ENCODE assay signal across 24 mouse cellular contexts in the genomic region with DNA sequence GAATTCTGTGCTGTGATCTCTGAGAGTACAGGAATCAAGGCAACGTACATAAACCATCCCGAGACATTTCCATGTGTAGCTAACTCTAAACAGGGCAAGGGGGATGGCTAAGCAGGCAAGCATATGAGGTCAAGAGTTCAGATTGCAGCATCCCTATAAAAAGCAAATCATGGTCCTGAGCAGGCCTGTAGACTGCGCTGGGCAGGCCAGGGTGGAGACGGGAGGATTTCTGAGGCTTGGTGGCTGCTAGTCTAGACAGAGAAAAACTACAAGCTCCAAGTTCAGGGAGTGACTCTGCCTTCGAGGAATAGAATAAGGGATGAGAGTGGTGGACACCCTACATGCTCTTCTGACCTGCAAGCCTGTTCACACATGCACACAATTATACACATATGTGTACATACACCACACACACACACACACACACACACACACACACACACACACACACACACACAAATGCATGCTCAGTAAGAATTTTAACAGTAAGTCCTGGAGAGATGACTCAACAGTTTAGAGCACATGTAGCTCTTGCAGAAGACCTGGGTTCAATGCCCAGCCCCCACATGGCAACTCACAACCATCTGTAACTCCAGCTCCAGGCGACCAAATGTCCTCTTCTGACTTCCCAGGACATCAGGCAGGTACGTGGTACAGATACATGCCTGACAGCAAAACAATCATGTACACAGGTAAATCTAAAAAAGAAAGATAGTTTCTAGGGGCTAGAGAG. TPM values are rescaled to one million over a fixed set of nuclear protein-coding genes. Genes with fewer than 3 reads are reported as not detected.
DNase-seq lines count a peak whose midpoint lies in the region; ATAC-seq lines count a peak whose summit lies in the region.
"Had no signal": no experiment of that assay in that cellular context is flagged by ENCODE, and none has a peak within 500 bp of the region (broad histone marks: within the 10 kb centered on the region; RNA-seq: fewer than 3 reads in every experiment).

No protein-coding gene starts in this region.

- H3K9me3 ChIP-seq in liver, embryonic 11.5 days (ENCODE audit: control insufficient read depth, low read length) = no peaks in the 10 kb centered on the region
- no peaks in the 10 kb centered on the region for H3K9me3 ChIP-seq in liver, embryonic 12.5 days (replicated peaks)
- no peaks in the 10 kb centered on the region for H3K9me3 ChIP-seq in liver, embryonic 16.5 days (replicated peaks; ENCODE audit: control insufficient read depth, low read length)
- no peaks in the 10 kb centered on the region for H3K9me3 ChIP-seq in forebrain, embryonic 12.5 days
- H3K9me3 ChIP-seq: embryonic facial prominence, embryonic 15.5 days; forebrain, embryonic 13.5 days; heart, embryonic 10.5 days; hindbrain, embryonic 13.5 days had no signal

- H3K27me3 ChIP-seq in liver, embryonic 11.5 days (replicated peaks; ENCODE audit: control insufficient read depth, insufficient read depth, low read length) = no peaks in the 10 kb centered on the region
- H3K27me3 ChIP-seq in liver, embryonic 12.5 days (replicated peaks) = no peaks in the 10 kb centered on the region
- no peaks in the 10 kb centered on the region for H3K27me3 ChIP-seq in liver, embryonic 16.5 days (ENCODE audit: control insufficient read depth, insufficient read depth, low read depth, low read length)
- H3K27me3 ChIP-seq in forebrain, embryonic 12.5 days = no peaks in the 10 kb centered on the region
- H3K27me3 ChIP-seq: embryonic facial prominence, embryonic 15.5 days; forebrain, embryonic 13.5 days; hindbrain, embryonic 13.5 days had no signal

- H3K27ac ChIP-seq in liver, embryonic 11.5 days (ENCODE audit: low read depth, low read length) = peak overlapping the region; percentile 76
- H3K27ac ChIP-seq in liver, embryonic 12.5 days = peak overlapping the region; percentile 84
- peak overlapping the region; percentile 57; the same call in 1 of the 2 replicates for H3K27ac ChIP-seq in liver, embryonic 16.5 days (ENCODE audit: low read length)
- no peak overlapping the region for H3K27ac ChIP-seq in forebrain, embryonic 12.5 days
- H3K27ac ChIP-seq: embryonic facial prominence, embryonic 15.5 days; forebrain, embryonic 13.5 days; gastrocnemius, adult 2 months; heart, embryonic 10.5 days; hindbrain, embryonic 13.5 days; hindbrain, postnatal 0 days had no signal

- no peak overlapping the region for H3K4me2 ChIP-seq in liver, embryonic 11.5 days
- H3K4me2 ChIP-seq in liver, embryonic 12.5 days = no peak overlapping the region
- no peak overlapping the region for H3K4me2 ChIP-seq in liver, embryonic 16.5 days (ENCODE audit: low read depth, low read length)
- H3K4me2 ChIP-seq in forebrain, embryonic 12.5 days = no peak overlapping the region
- H3K4me2 ChIP-seq: embryonic facial prominence, embryonic 15.5 days; forebrain, embryonic 13.5 days; hindbrain, embryonic 13.5 days had no signal

- peaks cover 17% of the 10 kb centered on the region for H3K4me1 ChIP-seq in liver, embryonic 11.5 days (replicated peaks; ENCODE audit: control insufficient read depth, insufficient read depth, low read length)
- H3K4me1 ChIP-seq in liver, embryonic 12.5 days = peaks cover 50% of the 10 kb centered on the region
- peaks cover 27% of the 10 kb centered on the region for H3K4me1 ChIP-seq in liver, embryonic 16.5 days (ENCODE audit: control insufficient read depth, low read depth, low read length)
- no peaks in the 10 kb centered on the region for H3K4me1 ChIP-seq in forebrain, embryonic 12.5 days
- H3K4me1 ChIP-seq: embryonic facial prominence, embryonic 15.5 days; forebrain, embryonic 13.5 days; hindbrain, embryonic 13.5 days had no signal

- DNase-seq in liver, embryonic 11.5 days (ENCODE audit: low spot score) = no peak
- DNase-seq in liver = no peak
- DNase-seq in frontal cortex, adult 2 months (ENCODE audit: extremely low spot score in 1 of 2, low spot score in 1 of 2) = no peak
- DNase-seq in ovary, postnatal 14 days (ENCODE audit: low spot score) = no peak
- DNase-seq: adrenal gland, postnatal 10 days; cerebellum, adult 11 months; cerebellum, adult 8-10 months; cerebellum, postnatal 14 days; embryo, embryonic 11 days; forebrain, postnatal 0 days; gastrocnemius, adult 2 months; gastrocnemius, postnatal 25 days; heart, adult 18-20 months; heart, postnatal 14 days had no signal

- H3K4me3 ChIP-seq in liver, embryonic 11.5 days (ENCODE audit: low read depth, low read length) = no peak overlapping the region
- H3K4me3 ChIP-seq in liver, embryonic 12.5 days = no peak overlapping the region
- H3K4me3 ChIP-seq in liver, embryonic 16.5 days (ENCODE audit: low read depth, low read length) = no peak overlapping the region
- no peak overlapping the region for H3K4me3 ChIP-seq in forebrain, embryonic 12.5 days (replicated peaks)
- H3K4me3 ChIP-seq: embryonic facial prominence, embryonic 15.5 days; forebrain, embryonic 13.5 days; gastrocnemius, adult 2 months; heart, embryonic 10.5 days; hindbrain, embryonic 13.5 days had no signal

- ATAC-seq in liver, embryonic 11.5 days (replicated peaks; ENCODE audit: low FRiP score) = no peak
- ATAC-seq in liver, embryonic 12.5 days = no peak
- ATAC-seq in liver, embryonic 16.5 days (ENCODE audit: low read depth) = peak; percentile 23; the same call in 1 of the 2 replicates
- no peak for ATAC-seq in forebrain, embryonic 12.5 days (ENCODE audit: low FRiP score)
- ATAC-seq: forebrain, embryonic 13.5 days; forebrain, postnatal 0 days; hindbrain, postnatal 0 days had no signal

- H3K9ac ChIP-seq in liver, embryonic 11.5 days (ENCODE audit: low read depth, low read length) = no peak overlapping the region
- H3K9ac ChIP-seq in liver, embryonic 12.5 days = peak overlapping the region; percentile 25; the same call in 1 of the 2 replicates
- H3K9ac ChIP-seq in liver, embryonic 16.5 days (ENCODE audit: low read depth, low read length) = no peak overlapping the region; the same call in 1 of the 2 replicates
- H3K9ac ChIP-seq in forebrain, embryonic 12.5 days = no peak overlapping the region
- H3K9ac ChIP-seq: embryonic facial prominence, embryonic 15.5 days; forebrain, embryonic 13.5 days; forebrain, postnatal 0 days; hindbrain, embryonic 13.5 days had no signal

- WGBS in liver, embryonic 11.5 days = 67% methylated on average over 7 of the region's 7 CpGs
- WGBS in liver, embryonic 12.5 days (ENCODE audit: insufficient replicate concordance) = 55% methylated on average over 7 of the region's 7 CpGs
- 46% methylated on average over 7 of the region's 7 CpGs for WGBS in liver, embryonic 16.5 days (ENCODE audit: insufficient replicate concordance)
- WGBS in forebrain, embryonic 12.5 days = 84% methylated on average over 7 of the region's 7 CpGs

- H3K36me3 ChIP-seq in liver, embryonic 11.5 days (ENCODE audit: control insufficient read depth, insufficient read depth, low read length) = no peaks in the 10 kb centered on the region
- H3K36me3 ChIP-seq in liver, embryonic 12.5 days = no peaks in the 10 kb centered on the region
- H3K36me3 ChIP-seq in liver, embryonic 16.5 days (ENCODE audit: control insufficient read depth, insufficient read depth) = no peaks in the 10 kb centered on the region
- no peaks in the 10 kb centered on the region for H3K36me3 ChIP-seq in forebrain, embryonic 12.5 days (replicated peaks)
- H3K36me3 ChIP-seq: embryonic facial prominence, embryonic 15.5 days; heart, embryonic 10.5 days; hindbrain, embryonic 13.5 days had no signal

RNA-seq across cellular contexts. Expression of a gene that starts 6.5 kb away (rescaled TPM):
- 0.10 TPM in 1 of 2 replicates, not detected in the other for polyA plus RNA-seq in liver, embryonic 11.5 days (2014; fragmentation: Nextera tagmentation; extraction: Ambion mirVana)
- polyA plus RNA-seq in liver, embryonic 12.5 days (2016; fragmentation: Nextera tagmentation; extraction: Ambion mirVana) = 0.25 TPM in 1 of 2 replicates, not detected in the other
- 0.11 TPM in 1 of 2 replicates, not detected in the other for polyA plus RNA-seq in liver, embryonic 16.5 days (2015; fragmentation: Nextera tagmentation; extraction: Ambion mirVana)
- not detected in 2 replicates for polyA plus RNA-seq in frontal cortex, adult 2 months (2012; rRNA removed)
- not detected in 2 replicates for polyA plus RNA-seq in forebrain, embryonic 12.5 days (2016; fragmentation: Nextera tagmentation; extraction: Ambion mirVana)
- polyA plus RNA-seq: C2C12; embryonic facial prominence, embryonic 11.5 days; embryonic facial prominence, embryonic 15.5 days; forebrain, embryonic 13.5 days; forebrain, postnatal 0 days; hindbrain, postnatal 0 days had no signal

RNA-seq across cellular contexts. Expression of a gene that starts 15.1 kb away (rescaled TPM):
- 178 and 218 TPM in 2 replicates for polyA plus RNA-seq in liver, embryonic 11.5 days (2014; fragmentation: Nextera tagmentation; extraction: Ambion mirVana)
- polyA plus RNA-seq in liver, embryonic 12.5 days (2016; fragmentation: Nextera tagmentation; extraction: Ambion mirVana) = 135 and 142 TPM in 2 replicates
- polyA plus RNA-seq in liver, embryonic 16.5 days (2015; fragmentation: Nextera tagmentation; extraction: Ambion mirVana) = 100 and 102 TPM in 2 replicates
- polyA plus RNA-seq in frontal cortex, adult 2 months (2012; rRNA removed) = 33.9 and 34.3 TPM in 2 replicates
- 64.0 and 67.6 TPM in 2 replicates for polyA plus RNA-seq in forebrain, embryonic 12.5 days (2016; fragmentation: Nextera tagmentation; extraction: Ambion mirVana)
